Mouse (Mus musculus) embryonic facial prominence, embryonic 10.5 days (tissue): ENCODE measurements at regions not wholly inside any gene's neighbourhood (a gene's known extent, or its start where the extent isn't known, plus 50 kb on each side); places are given as distances from the start of the nearest gene placed in this dataset.

ENCODE experiments used
- DNase-seq: peaks from one replicate; pipeline ENCODE4 v3.0.0-alpha.2; 2017; ENCODE audit warnings: low spot score
- H3K27ac ChIP-seq: fragments of 300-500 bp; sonication (generic); replicated peaks from 2 replicates; pipeline ENCODE4 v1.5.1; 2016; ENCODE audit warnings: mild to moderate bottlenecking
- H3K27me3 ChIP-seq: fragments of 300-500 bp; sonication (generic); replicated peaks from 2 replicates; pipeline ENCODE4 v1.6.1; 2016; ENCODE audit warnings: low read depth, mild to moderate bottlenecking; ENCODE audit not compliant: poor library complexity, severe bottlenecking
- H3K36me3 ChIP-seq: fragments of 300-500 bp; sonication (generic); replicated peaks from 2 replicates; pipeline ENCODE4 v1.6.1; 2016; ENCODE audit warnings: mild to moderate bottlenecking, moderate library complexity
- H3K4me1 ChIP-seq: fragments of 300-500 bp; sonication (generic); 2 replicates; pipeline ENCODE4 v1.6.1; 2016
- H3K4me3 ChIP-seq: fragments of 300-500 bp; sonication (generic); 2 replicates; pipeline ENCODE4 v1.5.1; 2016; ENCODE audit warnings: mild to moderate bottlenecking, moderate library complexity
- H3K9me3 ChIP-seq: fragments of 300-500 bp; sonication (generic); 2 replicates; pipeline ENCODE4 v1.6.1; 2016; ENCODE audit warnings: mild to moderate bottlenecking
- WGBS: fragments of 180-500 bp; shearing (Covaris S2); methylation state at CpG from one replicate; pipeline ENCODE4 v1.1.7; 2016; 5-methylcytosine and 5-hydroxymethylcytosine counted together

- WGBS = 57% methylated on average over 7 of the region's 7 CpGs
- Histone ChIP-seq H3K36me3 (no peaks in the 10 kb centered on the region), H3K4me1 (peaks cover 7% of the 10 kb centered on the region), H3K4me3 (no peak overlapping the region), H3K9me3 (no peaks in the 10 kb centered on the region), H3K27ac (no peak overlapping the region), H3K27me3 (no peaks in the 10 kb centered on the region)
- DNase-seq = peak; percentile 39
Observed at GRCm38 (mm10) chr4:28298911-28299353, 514.0 kb upstream of the Epha7 start.

GRCm38 (mm10) chr4:28300018-28300440, 512.9 kb upstream of the Epha7 start:
- WGBS = 32% methylated on average over 13 of the region's 13 CpGs
- peaks cover 7% of the 10 kb centered on the region for H3K4me1 ChIP-seq
- no peak overlapping the region for H3K4me3 ChIP-seq
- no peak overlapping the region for H3K27ac ChIP-seq
- peak; percentile 11 for DNase-seq
- no peaks in the 10 kb centered on the region for H3K27me3 ChIP-seq
- no peaks in the 10 kb centered on the region for H3K9me3 ChIP-seq
- H3K36me3 ChIP-seq = no peaks in the 10 kb centered on the region

GRCm38 (mm10) chr4:28301686-28302085, 511.2 kb upstream of the Epha7 start:
- no peaks in the 10 kb centered on the region for H3K36me3 ChIP-seq
- H3K27ac ChIP-seq = no peak overlapping the region
- 73% methylated on average over 1 of the region's 1 CpGs for WGBS
- no peaks in the 10 kb centered on the region for H3K27me3 ChIP-seq
- no peaks in the 10 kb centered on the region for H3K9me3 ChIP-seq
- no peak overlapping the region for H3K4me3 ChIP-seq
- H3K4me1 ChIP-seq = peaks cover 7% of the 10 kb centered on the region
- no peak for DNase-seq

- no peaks in the 10 kb centered on the region for H3K36me3 ChIP-seq
- H3K4me1 ChIP-seq = no peaks in the 10 kb centered on the region
- no peaks in the 10 kb centered on the region for H3K27me3 ChIP-seq
- no peak overlapping the region for H3K27ac ChIP-seq
- no peak for DNase-seq
- H3K9me3 ChIP-seq = no peaks in the 10 kb centered on the region
- 86% methylated on average over 1 of the region's 1 CpGs for WGBS
- no peak overlapping the region for H3K4me3 ChIP-seq
Observed at GRCm38 (mm10) chr4:28331036-28331435, 481.9 kb upstream of the Epha7 start.

- Histone ChIP-seq H3K27me3 (no peaks in the 10 kb centered on the region), H3K36me3 (no peaks in the 10 kb centered on the region), H3K9me3 (no peaks in the 10 kb centered on the region), H3K27ac (no peak overlapping the region), H3K4me3 (no peak overlapping the region), H3K4me1 (no peaks in the 10 kb centered on the region)
- 76% methylated on average over 1 of the region's 1 CpGs for WGBS
- no peak for DNase-seq
Observed at GRCm38 (mm10) chr4:28364566-28364965, 448.4 kb upstream of the Epha7 start.

GRCm38 (mm10) chr4:28377087-28377486, 435.8 kb upstream of the Epha7 start:
- Histone ChIP-seq H3K27me3 (no peaks in the 10 kb centered on the region), H3K36me3 (no peaks in the 10 kb centered on the region), H3K27ac (no peak overlapping the region), H3K4me1 (no peaks in the 10 kb centered on the region), H3K4me3 (no peak overlapping the region), H3K9me3 (no peaks in the 10 kb centered on the region)
- no peak for DNase-seq

GRCm38 (mm10) chr4:28378661-28379060, 434.3 kb upstream of the Epha7 start:
- WGBS = 73% methylated on average over 1 of the region's 1 CpGs
- Histone ChIP-seq H3K4me3 (no peak overlapping the region), H3K27me3 (no peaks in the 10 kb centered on the region), H3K36me3 (no peaks in the 10 kb centered on the region), H3K4me1 (no peaks in the 10 kb centered on the region), H3K9me3 (no peaks in the 10 kb centered on the region), H3K27ac (no peak overlapping the region)
- no peak for DNase-seq

GRCm38 (mm10) chr4:28424341-28424740, 388.6 kb upstream of the Epha7 start:
- DNase-seq = no peak
- 88% methylated on average over 1 of the region's 1 CpGs for WGBS
- Histone ChIP-seq H3K27me3 (no peaks in the 10 kb centered on the region), H3K9me3 (no peaks in the 10 kb centered on the region), H3K36me3 (no peaks in the 10 kb centered on the region), H3K27ac (no peak overlapping the region), H3K4me1 (no peaks in the 10 kb centered on the region), H3K4me3 (no peak overlapping the region)

- 74% methylated on average over 1 of the region's 1 CpGs for WGBS
- H3K4me3 ChIP-seq = no peak overlapping the region
Observed at GRCm38 (mm10) chr4:28440161-28440560, 372.8 kb upstream of the Epha7 start.

GRCm38 (mm10) chr4:28453111-28453510, 359.8 kb upstream of the Epha7 start:
- H3K27ac ChIP-seq = no peak overlapping the region
- H3K36me3 ChIP-seq = no peaks in the 10 kb centered on the region
- 83% methylated on average over 1 of the region's 1 CpGs for WGBS

More at GRCm38 (mm10) chr4:28440161-28440560, 372.8 kb upstream of the Epha7 start:
- DNase-seq = no peak
- no peak overlapping the region for H3K27ac ChIP-seq
- no peaks in the 10 kb centered on the region for H3K4me1 ChIP-seq
- H3K27me3 ChIP-seq = no peaks in the 10 kb centered on the region
- no peaks in the 10 kb centered on the region for H3K9me3 ChIP-seq
- H3K36me3 ChIP-seq = no peaks in the 10 kb centered on the region

GRCm38 (mm10) chr4:28456312-28456711, 356.6 kb upstream of the Epha7 start:
- Histone ChIP-seq H3K27me3 (no peaks in the 10 kb centered on the region), H3K4me1 (no peaks in the 10 kb centered on the region), H3K9me3 (no peaks in the 10 kb centered on the region), H3K27ac (no peak overlapping the region), H3K4me3 (no peak overlapping the region), H3K36me3 (no peaks in the 10 kb centered on the region)
- 70% methylated on average over 2 of the region's 2 CpGs for WGBS
- DNase-seq = no peak

More at GRCm38 (mm10) chr4:28453111-28453510, 359.8 kb upstream of the Epha7 start:
- H3K9me3 ChIP-seq = no peaks in the 10 kb centered on the region
- no peak overlapping the region for H3K4me3 ChIP-seq
- H3K4me1 ChIP-seq = no peaks in the 10 kb centered on the region
- H3K27me3 ChIP-seq = no peaks in the 10 kb centered on the region
- DNase-seq = no peak
